Mouse (Mus musculus): Measurements from ENCODE around the gene Prss45.

- TF ChIP-seq CTCF (IDR thresholded peaks at IDR 0.05; ENCODE audit: low read depth): no peak
- TF ChIP-seq EP300 (optimal IDR thresholded peaks at IDR 0.05): no peak
These were observed 1.7 kb downstream of the Prss45 start for GRCm38 (mm10) chr9:110836112-110836511.

Data from stomach, postnatal 0 days (tissue).